Mouse (Mus musculus) lung, embryonic 16.5 days (tissue): Measurements from ENCODE around the gene Tnfrsf4. TPM values are rescaled to one million over a fixed set of nuclear protein-coding genes. Genes with fewer than 3 reads are reported as not detected.

Source experiments
- ATAC-seq: fragments of 200-750 bp; cut with Nextera tagmentation; 2 replicates; pipeline ENCODE4 v1.8.0; 2017; ENCODE audit warnings: low read depth, mild to moderate bottlenecking, moderate library complexity
- H3K27ac ChIP-seq: fragments of 300-500 bp; sonication (generic); 2 replicates; pipeline ENCODE4 v1.5.1; 2014; ENCODE audit warnings: mild to moderate bottlenecking, control low read depth, low read length
- H3K27me3 ChIP-seq: fragments of 300-500 bp; sonication (generic); 2 replicates; pipeline ENCODE4 v1.6.1; 2014; ENCODE audit warnings: low read depth, low read length, mixed read lengths; ENCODE audit not compliant: control insufficient read depth, insufficient read depth
- H3K36me3 ChIP-seq: fragments of 300-500 bp; sonication (generic); 2 replicates; pipeline ENCODE4 v1.6.1; 2014; ENCODE audit warnings: low read length; ENCODE audit not compliant: control insufficient read depth, insufficient read depth
- H3K4me1 ChIP-seq: fragments of 300-500 bp; sonication (generic); replicated peaks from 2 replicates; pipeline ENCODE4 v1.6.1; 2014; ENCODE audit warnings: low read length, mixed read lengths; ENCODE audit not compliant: control insufficient read depth, insufficient read depth
- H3K4me2 ChIP-seq: fragments of 300-500 bp; sonication (generic); 2 replicates; pipeline ENCODE4 v1.6.1; 2014; ENCODE audit warnings: low read depth, low read length, control low read depth
- H3K4me3 ChIP-seq: fragments of 300-500 bp; sonication (generic); 2 replicates; pipeline ENCODE4 v1.5.1; 2014; ENCODE audit warnings: mild to moderate bottlenecking, low read length, control low read depth
- H3K9ac ChIP-seq: fragments of 300-500 bp; sonication (generic); 2 replicates; pipeline ENCODE4 v1.6.1; 2014; ENCODE audit warnings: low read length, control low read depth
- H3K9me3 ChIP-seq: fragments of 300-500 bp; sonication (generic); 2 replicates; pipeline ENCODE4 v1.6.1; 2016; ENCODE audit warnings: low read length; ENCODE audit not compliant: control insufficient read depth
- WGBS: fragments of 180-500 bp; shearing (Covaris S2); extraction: QIAGEN DNeasy Blood & Tissue Kit; methylation state at CpG from one replicate; pipeline ENCODE4 v1.1.7; 2014; 5-methylcytosine and 5-hydroxymethylcytosine counted together
- polyA plus RNA-seq: library from polyadenylated mRNA; unstranded; fragments of >200 nt; fragmentation: Nextera tagmentation; extraction: Ambion mirVana; gene quantifications from 2 replicates; pipeline ENCODE4 v1.2.1, GENCODE M21; 2015

Tnfrsf4 gene
- polyA plus RNA-seq, 1 experiment from 2014 or later, result 1.1 TPM

GRCm38 (mm10) chr4:156033476-156034119, 20.0 kb downstream of the Tnfrsf4 start:
- no peak overlapping the region for H3K4me3 ChIP-seq
- no peak overlapping the region for H3K9ac ChIP-seq
- H3K9me3 ChIP-seq, result no peaks in the 10 kb centered on the region
- H3K27ac ChIP-seq, result no peak overlapping the region
- no peak overlapping the region for H3K4me2 ChIP-seq
- WGBS, result 40% methylated on average over 6 of the region's 6 CpGs
- ATAC-seq, result no peak
- peaks cover 12% of the 10 kb centered on the region for H3K27me3 ChIP-seq
- peaks cover 16% of the 10 kb centered on the region for H3K4me1 ChIP-seq
- H3K36me3 ChIP-seq, result peaks cover 3% of the 10 kb centered on the region; the same call in 1 of the 2 replicates

DNA sequence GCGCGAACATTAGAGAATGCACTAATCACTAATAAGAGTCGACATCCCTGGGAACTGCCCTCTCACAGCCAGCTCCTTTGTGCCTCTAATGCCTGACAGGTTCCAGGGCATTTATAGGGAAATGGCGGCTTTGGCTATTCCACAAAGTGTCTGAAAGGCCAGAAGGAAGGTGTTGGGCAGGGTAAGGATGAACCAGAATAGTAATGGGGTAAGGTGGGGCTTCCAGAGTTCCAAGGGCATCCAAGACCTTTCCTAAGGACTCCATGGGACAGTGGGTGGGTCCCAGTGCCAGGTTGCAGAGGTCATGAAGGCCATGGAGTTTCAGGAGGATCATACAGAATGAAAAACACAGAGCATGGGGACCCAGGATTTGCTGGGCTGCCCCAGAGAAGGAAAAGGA, 20.7 kb downstream of the Tnfrsf4 start:
- Histone ChIP-seq H3K9me3 (no peaks in the 10 kb centered on the region), H3K27ac (no peak overlapping the region), H3K9ac (no peak overlapping the region), H3K4me2 (no peak overlapping the region), H3K27me3 (peaks cover 12% of the 10 kb centered on the region), H3K4me3 (no peak overlapping the region), H3K36me3 (peaks cover 3% of the 10 kb centered on the region; the same call in 1 of the 2 replicates), H3K4me1 (peaks cover 16% of the 10 kb centered on the region)
- no peak for ATAC-seq
- WGBS, result 71% methylated on average over 4 of the region's 4 CpGs

- H3K36me3 ChIP-seq, result no peaks in the 10 kb centered on the region
- H3K27ac ChIP-seq, result no peak overlapping the region
- H3K4me1 ChIP-seq, result peaks cover 16% of the 10 kb centered on the region
- H3K9ac ChIP-seq, result no peak overlapping the region
- WGBS, result 16% methylated on average over 25 of the region's 25 CpGs
- no peak overlapping the region for H3K4me2 ChIP-seq
- no peaks in the 10 kb centered on the region for H3K9me3 ChIP-seq
- peaks cover 12% of the 10 kb centered on the region for H3K27me3 ChIP-seq
- H3K4me3 ChIP-seq, result no peak overlapping the region
- ATAC-seq, result no peak
Observed at GRCm38 (mm10) chr4:156034901-156035300, 21.3 kb downstream of the Tnfrsf4 start.

GRCm38 (mm10) chr4:156044754-156045153, 31.1 kb downstream of the Tnfrsf4 start:
- Histone ChIP-seq H3K9ac (no peak overlapping the region), H3K4me2 (no peak overlapping the region), H3K9me3 (no peaks in the 10 kb centered on the region), H3K36me3 (no peaks in the 10 kb centered on the region), H3K27me3 (no peaks in the 10 kb centered on the region), H3K27ac (no peak overlapping the region), H3K4me3 (no peak overlapping the region), H3K4me1 (no peaks in the 10 kb centered on the region)
- ATAC-seq, result no peak
- WGBS, result 47% methylated on average over 5 of the region's 5 CpGs

DNA sequence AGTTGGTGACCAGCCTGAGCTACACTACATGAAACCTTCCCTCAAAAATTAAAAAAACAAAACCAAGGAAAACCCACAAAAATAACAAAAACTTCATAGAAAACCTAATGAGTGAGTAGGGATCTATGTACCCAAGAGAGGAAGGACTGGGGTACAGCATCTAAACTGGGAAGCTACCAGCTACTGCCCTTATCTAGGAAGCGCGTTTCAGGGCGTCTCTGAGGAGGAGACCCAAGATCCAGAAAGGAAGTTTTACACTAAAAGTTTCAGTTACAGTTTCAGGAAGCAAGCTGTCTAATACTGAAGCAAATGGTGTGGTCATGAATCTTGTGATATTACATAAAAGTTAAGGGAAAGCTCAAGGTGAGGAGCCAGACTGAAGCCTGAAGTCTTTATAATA, 36.1 kb downstream of the Tnfrsf4 start:
- H3K9me3 ChIP-seq, result no peaks in the 10 kb centered on the region
- ATAC-seq, result no peak
- no peak overlapping the region for H3K9ac ChIP-seq
- no peak overlapping the region for H3K27ac ChIP-seq
- H3K27me3 ChIP-seq, result no peaks in the 10 kb centered on the region
- H3K4me1 ChIP-seq, result no peaks in the 10 kb centered on the region
- no peak overlapping the region for H3K4me3 ChIP-seq
- no peak overlapping the region for H3K4me2 ChIP-seq
- no peaks in the 10 kb centered on the region; the same call in 1 of the 2 replicates for H3K36me3 ChIP-seq
- WGBS, result 67% methylated on average over 3 of the region's 3 CpGs

GRCm38 (mm10) chr4:156050391-156050980, 36.8 kb downstream of the Tnfrsf4 start:
- Histone ChIP-seq H3K27ac (no peak overlapping the region), H3K9me3 (no peaks in the 10 kb centered on the region), H3K4me3 (no peak overlapping the region), H3K27me3 (no peaks in the 10 kb centered on the region), H3K36me3 (no peaks in the 10 kb centered on the region; the same call in 1 of the 2 replicates), H3K9ac (no peak overlapping the region), H3K4me1 (no peaks in the 10 kb centered on the region), H3K4me2 (no peak overlapping the region)
- WGBS, result 42% methylated on average over 6 of the region's 6 CpGs
- ATAC-seq, result peak; percentile 45; the same call in 1 of the 2 replicates

- Histone ChIP-seq H3K9ac (no peak overlapping the region), H3K36me3 (no peaks in the 10 kb centered on the region; the same call in 1 of the 2 replicates), H3K4me3 (no peak overlapping the region), H3K4me2 (no peak overlapping the region), H3K27ac (no peak overlapping the region), H3K27me3 (no peaks in the 10 kb centered on the region), H3K4me1 (peaks cover 12% of the 10 kb centered on the region; the same call in 1 of the 2 replicates), H3K9me3 (no peaks in the 10 kb centered on the region)
- WGBS, result 71% methylated on average over 4 of the region's 4 CpGs
- ATAC-seq, result no peak
Observed at GRCm38 (mm10) chr4:156053113-156053512, 39.5 kb downstream of the Tnfrsf4 start.

GRCm38 (mm10) chr4:156054130-156054529, 40.5 kb downstream of the Tnfrsf4 start:
- Histone ChIP-seq H3K9ac (no peak overlapping the region), H3K4me1 (peaks cover 12% of the 10 kb centered on the region; the same call in 1 of the 2 replicates), H3K4me3 (no peak overlapping the region), H3K9me3 (no peaks in the 10 kb centered on the region), H3K36me3 (no peaks in the 10 kb centered on the region; the same call in 1 of the 2 replicates), H3K4me2 (no peak overlapping the region), H3K27ac (no peak overlapping the region), H3K27me3 (no peaks in the 10 kb centered on the region)
- 64% methylated on average over 4 of the region's 4 CpGs for WGBS
- no peak for ATAC-seq

GRCm38 (mm10) chr4:156054606-156055005, 41.0 kb downstream of the Tnfrsf4 start:
- H3K4me2 ChIP-seq, result no peak overlapping the region
- ATAC-seq, result no peak
- H3K9ac ChIP-seq, result no peak overlapping the region
- WGBS, result 84% methylated on average over 6 of the region's 6 CpGs
- H3K36me3 ChIP-seq, result no peaks in the 10 kb centered on the region; the same call in 1 of the 2 replicates
- H3K4me3 ChIP-seq, result no peak overlapping the region
- H3K27me3 ChIP-seq, result no peaks in the 10 kb centered on the region
- no peak overlapping the region for H3K27ac ChIP-seq
- peaks cover 12% of the 10 kb centered on the region; the same call in 1 of the 2 replicates for H3K4me1 ChIP-seq
- no peaks in the 10 kb centered on the region for H3K9me3 ChIP-seq
